Mouse (Mus musculus) stomach, embryonic 14.5 days (tissue): ENCODE measurements around the gene Tmc8. TPM values are rescaled to one million over a fixed set of nuclear protein-coding genes. Genes with fewer than 3 reads are reported as not detected.

Experiments
- ATAC-seq: fragments of 200-750 bp; cut with Nextera tagmentation; 2 replicates; pipeline ENCODE4 v1.8.0; 2017; ENCODE audit warnings: low read depth, moderate TSS enrichment; ENCODE audit not compliant: insufficient number of reproducible peaks, insufficient read depth, low FRiP score
- H3K27ac ChIP-seq: fragments of 300-500 bp; sonication (generic); 2 replicates; pipeline ENCODE4 v1.5.1; 2014; ENCODE audit warnings: mild to moderate bottlenecking, low read length, moderate library complexity, mixed read lengths
- H3K27me3 ChIP-seq: fragments of 300-500 bp; sonication (generic); 2 replicates; pipeline ENCODE4 v1.6.1; 2014; ENCODE audit warnings: low read length, control low read depth, mixed read lengths; ENCODE audit not compliant: control insufficient read depth, insufficient read depth
- H3K36me3 ChIP-seq: fragments of 300-500 bp; sonication (generic); 2 replicates; pipeline ENCODE4 v1.6.1; 2014; ENCODE audit warnings: mild to moderate bottlenecking, control low read depth, low read length, moderate library complexity, mixed read lengths; ENCODE audit not compliant: control insufficient read depth, insufficient read depth
- H3K4me1 ChIP-seq: fragments of 300-500 bp; sonication (generic); 2 replicates; pipeline ENCODE4 v1.6.1; 2014; ENCODE audit warnings: low read length, control low read depth, mixed read lengths; ENCODE audit not compliant: control insufficient read depth, insufficient read depth
- H3K4me2 ChIP-seq: fragments of 300-500 bp; sonication (generic); replicated peaks from 2 replicates; pipeline ENCODE4 v1.6.1; 2014; ENCODE audit warnings: low read depth, low read length, control low read depth
- H3K4me3 ChIP-seq: fragments of 300-500 bp; sonication (generic); 2 replicates; pipeline ENCODE4 v1.5.1; 2014; ENCODE audit warnings: low read depth, low read length, control low read depth
- H3K9ac ChIP-seq: fragments of 300-500 bp; sonication (generic); replicated peaks from 2 replicates; pipeline ENCODE4 v1.6.1; 2014; ENCODE audit warnings: low read depth, mild to moderate bottlenecking, control low read depth, low read length, moderate library complexity, mixed read lengths
- H3K9me3 ChIP-seq: fragments of 300-500 bp; sonication (generic); 2 replicates; pipeline ENCODE4 v1.6.1; 2016; ENCODE audit warnings: low read depth, low read length, control low read depth; ENCODE audit not compliant: control insufficient read depth
- WGBS: fragments of 180-500 bp; shearing (Covaris S2); extraction: QIAGEN DNeasy Blood & Tissue Kit; methylation state at CpG from one replicate; pipeline ENCODE4 v1.1.7; 2014; 5-methylcytosine and 5-hydroxymethylcytosine counted together
- polyA plus RNA-seq: library from polyadenylated mRNA; unstranded; fragments of >200 nt; fragmentation: Nextera tagmentation; extraction: Ambion mirVana; gene quantifications from 2 replicates; pipeline ENCODE4 v1.2.1, GENCODE M21; 2014

Tmc8 gene
- polyA plus RNA-seq = 1.7 and 3.1 TPM in 2 replicates

- Histone ChIP-seq H3K36me3 (no peaks in the 10 kb centered on the region), H3K4me1 (peaks cover 44% of the 10 kb centered on the region), H3K4me3 (peak within 1 kb of the TSS; percentile 44), H3K9me3 (no peaks in the 10 kb centered on the region), H3K9ac (peak within 1 kb of the TSS; percentile 23; the same call in 1 of the 2 replicates), H3K4me2 (peak within 1 kb of the TSS; percentile 88), H3K27ac (peak within 1 kb of the TSS; percentile 94), H3K27me3 (no peaks in the 10 kb centered on the region)
- WGBS = 46% methylated on average over 24 of the region's 24 CpGs
- no peak for ATAC-seq
Measured at GRCm38 (mm10) chr11:117781993-117782704, at the start of gene Tmc8, which contains the start of gene Tmc6. Gene Tmc8, plus strand, starts transcription at chr11:117782076. Gene Tmc6, minus strand, starts transcription at chr11:117782198.

DNA sequence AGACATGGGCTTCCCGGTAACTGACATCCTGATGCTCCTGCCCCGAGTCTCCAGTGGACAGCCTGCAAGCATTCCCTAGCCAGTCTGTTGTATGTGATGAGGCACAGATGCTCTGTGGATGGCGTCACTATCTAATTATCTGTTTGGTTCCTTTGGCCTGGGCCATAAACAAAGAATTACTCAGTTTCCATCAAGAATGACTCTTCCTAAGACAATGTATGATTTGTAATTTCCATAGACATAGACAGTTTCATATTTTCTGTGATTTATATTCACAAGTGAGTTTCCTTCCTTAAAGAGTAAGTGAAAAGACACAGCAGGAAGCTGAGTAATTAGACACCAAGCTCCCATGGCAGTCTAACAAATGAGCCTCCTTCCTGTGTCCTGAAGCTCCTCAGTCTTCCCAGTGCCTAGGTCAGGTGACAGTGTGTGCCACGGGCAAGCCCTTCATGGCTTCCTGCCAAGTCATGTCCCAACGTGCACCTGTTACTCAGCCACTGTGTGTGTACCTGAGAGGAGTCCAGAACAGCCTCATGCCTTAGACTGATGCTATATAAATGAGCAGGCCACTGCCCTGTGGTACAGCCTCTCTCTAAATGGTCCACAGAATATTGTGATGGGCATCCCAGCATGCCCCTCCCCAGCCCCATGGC lies 45.7 kb upstream of the Tmc8 start:
- WGBS = 60% methylated on average over 5 of the region's 5 CpGs
- Histone ChIP-seq H3K27me3 (no peaks in the 10 kb centered on the region), H3K4me1 (no peaks in the 10 kb centered on the region), H3K9ac (no peak overlapping the region), H3K36me3 (peaks cover 34% of the 10 kb centered on the region), H3K4me3 (no peak overlapping the region), H3K4me2 (no peak overlapping the region), H3K9me3 (no peaks in the 10 kb centered on the region), H3K27ac (no peak overlapping the region; the same call in 1 of the 2 replicates)
- 0 out of 2 replicates have a peak, but pooled peaks have one; percentile 37 for ATAC-seq

DNA sequence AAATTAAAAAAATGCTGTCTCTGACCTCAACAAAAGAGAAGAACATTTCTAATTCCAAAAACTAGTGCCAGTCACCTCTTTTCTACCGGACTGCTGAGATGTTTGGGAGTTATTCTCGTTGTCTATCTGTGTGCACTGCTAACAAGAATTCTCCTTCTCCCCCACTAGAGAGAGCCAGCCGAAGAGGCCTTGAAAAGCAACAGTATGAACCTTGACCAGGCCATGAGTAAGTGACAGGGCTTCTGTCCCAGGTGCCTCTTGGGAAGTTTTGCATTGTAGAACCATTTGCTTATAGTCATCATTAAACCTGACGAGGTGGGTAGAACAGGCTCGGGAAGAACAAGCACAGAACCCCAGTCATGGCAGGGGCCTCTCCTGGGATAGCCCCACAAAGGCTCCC lies 43.8 kb upstream of the Tmc8 start:
- H3K4me3 ChIP-seq = no peak overlapping the region
- no peak for ATAC-seq
- 91% methylated on average over 5 of the region's 5 CpGs for WGBS
- H3K4me2 ChIP-seq = no peak overlapping the region
- H3K27ac ChIP-seq = no peak overlapping the region
- no peaks in the 10 kb centered on the region for H3K4me1 ChIP-seq
- no peaks in the 10 kb centered on the region for H3K9me3 ChIP-seq
- H3K9ac ChIP-seq = no peak overlapping the region
- no peaks in the 10 kb centered on the region for H3K27me3 ChIP-seq
- peaks cover 52% of the 10 kb centered on the region for H3K36me3 ChIP-seq

GRCm38 (mm10) chr11:117741128-117741527 lies 40.7 kb upstream of the Tmc8 start:
- WGBS = 93% methylated on average over 6 of the region's 6 CpGs
- Histone ChIP-seq H3K4me2 (no peak overlapping the region), H3K36me3 (peaks cover 67% of the 10 kb centered on the region), H3K9me3 (no peaks in the 10 kb centered on the region), H3K4me3 (no peak overlapping the region), H3K27ac (no peak overlapping the region), H3K9ac (no peak overlapping the region), H3K4me1 (no peaks in the 10 kb centered on the region), H3K27me3 (no peaks in the 10 kb centered on the region)
- no peak for ATAC-seq

DNA sequence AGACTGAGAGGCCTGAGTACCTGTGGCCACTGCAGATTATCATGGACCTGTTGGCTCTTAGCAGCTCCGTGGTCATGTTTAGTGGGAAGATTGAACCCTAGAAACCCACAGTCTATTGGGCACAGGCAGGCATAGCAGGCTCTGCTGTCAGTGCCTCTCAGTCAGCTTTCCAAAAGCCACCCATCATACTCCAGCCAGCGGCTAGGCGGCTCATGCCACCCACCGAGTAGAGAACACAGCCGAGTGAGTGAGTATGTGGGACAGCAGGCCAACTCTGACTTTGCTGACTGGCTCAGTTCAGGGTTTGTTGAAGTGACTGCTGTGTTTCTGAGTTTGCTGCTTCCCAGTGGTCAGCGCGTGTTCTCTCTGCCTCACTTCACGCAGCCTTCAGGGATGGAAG lies 39.6 kb upstream of the Tmc8 start:
- Histone ChIP-seq H3K4me2 (no peak overlapping the region), H3K27me3 (no peaks in the 10 kb centered on the region), H3K27ac (no peak overlapping the region), H3K4me3 (no peak overlapping the region), H3K9ac (no peak overlapping the region), H3K36me3 (peaks cover 64% of the 10 kb centered on the region), H3K4me1 (no peaks in the 10 kb centered on the region), H3K9me3 (no peaks in the 10 kb centered on the region)
- 83% methylated on average over 8 of the region's 8 CpGs for WGBS
- ATAC-seq = no peak

DNA sequence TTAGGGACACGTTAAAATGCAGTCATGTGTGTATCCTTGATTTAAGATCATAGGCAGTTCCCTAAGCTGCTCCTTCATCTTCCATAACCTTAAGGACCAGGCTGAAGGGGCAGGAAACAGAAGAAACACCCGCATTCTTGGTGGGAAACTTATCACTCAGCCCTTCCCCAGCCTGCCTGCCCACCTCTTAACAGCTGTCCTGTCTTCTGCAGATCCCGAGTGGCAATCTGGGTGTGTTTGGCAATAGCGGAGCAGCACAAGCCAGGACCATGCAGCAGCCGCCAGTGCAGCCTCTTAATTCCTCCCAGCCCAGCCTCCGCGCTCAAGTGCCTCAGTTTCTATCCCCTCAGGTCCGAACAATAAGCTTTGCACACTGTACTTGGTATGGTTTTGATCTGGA lies 39.2 kb upstream of the Tmc8 start:
- H3K9ac ChIP-seq = no peak overlapping the region
- H3K27ac ChIP-seq = no peak overlapping the region
- no peaks in the 10 kb centered on the region for H3K9me3 ChIP-seq
- 84% methylated on average over 8 of the region's 8 CpGs for WGBS
- no peak overlapping the region for H3K4me2 ChIP-seq
- peaks cover 69% of the 10 kb centered on the region for H3K36me3 ChIP-seq
- ATAC-seq = no peak
- no peaks in the 10 kb centered on the region for H3K4me1 ChIP-seq
- no peaks in the 10 kb centered on the region for H3K27me3 ChIP-seq
- H3K4me3 ChIP-seq = no peak overlapping the region

DNA sequence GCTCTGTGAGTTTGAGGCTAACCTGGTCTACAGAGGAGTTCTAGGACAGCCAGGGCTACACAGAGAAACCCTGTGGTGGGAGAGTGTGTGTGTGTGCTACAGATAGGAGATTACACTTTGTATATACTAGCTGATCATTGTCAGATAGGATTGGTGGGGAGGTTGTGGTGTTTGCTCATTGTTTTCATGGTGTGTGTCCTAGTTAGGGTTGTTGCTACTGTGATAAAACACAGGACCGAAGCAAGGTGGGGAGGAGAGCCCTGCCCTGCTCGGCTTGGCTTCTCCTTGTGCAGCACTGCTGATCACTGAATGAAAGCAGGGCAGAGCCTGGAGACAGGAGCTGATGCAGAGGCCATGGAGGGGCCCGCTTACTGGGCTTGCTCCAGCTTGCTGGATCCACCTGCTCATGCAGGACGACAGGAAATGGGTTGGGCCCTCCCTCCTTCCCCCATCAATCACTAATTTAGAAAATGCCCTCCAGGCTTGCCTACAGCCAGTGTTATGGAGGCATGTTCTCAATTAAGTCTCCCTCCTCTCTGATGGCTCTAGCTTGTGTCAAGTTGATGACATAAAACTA lies 38.3 kb upstream of the Tmc8 start:
- H3K4me2 ChIP-seq = no peak overlapping the region
- no peak overlapping the region for H3K27ac ChIP-seq
- no peak for ATAC-seq
- H3K9ac ChIP-seq = no peak overlapping the region
- H3K9me3 ChIP-seq = no peaks in the 10 kb centered on the region
- H3K27me3 ChIP-seq = no peaks in the 10 kb centered on the region
- no peaks in the 10 kb centered on the region for H3K4me1 ChIP-seq
- 61% methylated on average over 4 of the region's 4 CpGs for whole genome bisulfite sequencing
- peaks cover 73% of the 10 kb centered on the region for H3K36me3 ChIP-seq
- H3K4me3 ChIP-seq = no peak overlapping the region

- ATAC-seq = no peak
- no peak overlapping the region for H3K9ac ChIP-seq
- H3K4me2 ChIP-seq = no peak overlapping the region
- H3K4me1 ChIP-seq = no peaks in the 10 kb centered on the region
- no peak overlapping the region for H3K27ac ChIP-seq
- WGBS = 83% methylated on average over 4 of the region's 4 CpGs
- H3K36me3 ChIP-seq = peaks cover 68% of the 10 kb centered on the region
- no peak overlapping the region for H3K4me3 ChIP-seq
- H3K9me3 ChIP-seq = no peaks in the 10 kb centered on the region
- no peaks in the 10 kb centered on the region for H3K27me3 ChIP-seq
Measured at GRCm38 (mm10) chr11:117748628-117749027, 33.2 kb upstream of the Tmc8 start.
